Mouse (Mus musculus): ENCODE results near the gene Hist2h2ab. TPM values are rescaled to one million over a fixed set of nuclear protein-coding genes. Genes with fewer than 3 reads are reported as not detected.

The Hist2h2ab gene
- polyA plus RNA-seq, 1 experiment from 2014 or later: 0.73 TPM

DNA sequence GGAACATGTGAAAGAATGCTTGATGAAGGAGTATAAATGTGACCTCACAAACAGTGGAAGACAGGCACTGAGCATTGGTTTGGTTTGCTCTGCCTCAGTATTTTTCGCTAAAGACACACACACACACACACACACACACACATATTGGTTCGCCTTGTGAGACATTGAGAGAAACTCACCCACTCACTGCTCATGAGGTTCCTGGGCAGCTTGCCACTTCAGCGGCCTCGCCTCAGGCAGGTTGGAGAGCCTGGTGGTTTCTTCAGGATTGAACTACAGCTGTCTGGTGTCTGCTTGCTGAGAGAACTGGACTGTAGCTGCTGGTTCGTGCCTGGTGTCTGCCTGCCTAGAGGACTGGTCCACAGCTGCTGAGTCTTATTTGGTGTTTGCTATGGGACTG lies 40.6 kb downstream of the Hist2h2ab start:
- WGBS (ENCODE audit: insufficient replicate concordance): 80% methylated on average over 5 of the region's 5 CpGs
- H3K9me3 ChIP-seq (replicated peaks; ENCODE audit: control insufficient read depth, low read length): no peaks in the 10 kb centered on the region

DNA sequence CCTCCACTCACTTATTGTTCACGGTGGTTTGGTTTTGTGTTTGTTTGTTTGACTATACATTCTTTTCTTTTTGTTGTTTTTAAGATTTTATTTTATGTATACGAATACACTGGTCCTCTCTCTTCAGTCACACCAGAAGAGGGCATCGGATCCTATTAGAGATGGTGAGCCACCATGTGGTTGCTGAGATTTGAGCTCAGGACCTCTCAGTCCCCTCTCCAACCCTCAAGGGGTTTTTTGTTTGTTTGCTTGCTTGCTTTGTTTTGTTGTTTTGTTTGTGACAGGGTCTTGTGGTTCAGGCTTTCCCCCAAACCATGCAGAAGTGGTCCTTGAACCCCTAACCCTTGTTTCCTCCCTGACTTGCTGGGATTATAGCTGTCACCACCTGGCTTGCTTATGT lies 42.0 kb downstream of the Hist2h2ab start:
- no peaks in the 10 kb centered on the region for H3K9me3 ChIP-seq (replicated peaks; ENCODE audit: control insufficient read depth, low read length)
- peak overlapping the region; percentile 99 for H3K27ac ChIP-seq (ENCODE audit: low read length)
- H3K4me1 ChIP-seq (ENCODE audit: control insufficient read depth, low read depth, low read length): peaks cover 36% of the 10 kb centered on the region
- ATAC-seq (ENCODE audit: low read depth): no peak
- WGBS (ENCODE audit: insufficient replicate concordance): 53% methylated on average over 3 of the region's 3 CpGs
- H3K4me3 ChIP-seq (ENCODE audit: low read depth, low read length): peak overlapping the region; percentile 68
- H3K36me3 ChIP-seq (ENCODE audit: control insufficient read depth, insufficient read depth): no peaks in the 10 kb centered on the region
- no peaks in the 10 kb centered on the region for H3K27me3 ChIP-seq (ENCODE audit: control insufficient read depth, insufficient read depth, low read depth, low read length)
- peak overlapping the region; percentile 70 for H3K4me2 ChIP-seq (ENCODE audit: low read depth, low read length)
- peak overlapping the region; percentile 84 for H3K9ac ChIP-seq (ENCODE audit: low read depth, low read length)

More for the DNA sequence above, 40.6 kb downstream of the Hist2h2ab start:
- no peak for ATAC-seq (ENCODE audit: low read depth)
- H3K4me1 ChIP-seq (ENCODE audit: control insufficient read depth, low read depth, low read length): peaks cover 35% of the 10 kb centered on the region
- no peaks in the 10 kb centered on the region for H3K36me3 ChIP-seq (ENCODE audit: control insufficient read depth, insufficient read depth)
- no peak overlapping the region for H3K27ac ChIP-seq (ENCODE audit: low read length)
- H3K9ac ChIP-seq (ENCODE audit: low read depth, low read length): no peak overlapping the region
- no peak overlapping the region for H3K4me3 ChIP-seq (ENCODE audit: low read depth, low read length)
- no peak overlapping the region for H3K4me2 ChIP-seq (ENCODE audit: low read depth, low read length)
- no peaks in the 10 kb centered on the region for H3K27me3 ChIP-seq (ENCODE audit: control insufficient read depth, insufficient read depth, low read depth, low read length)

DNA sequence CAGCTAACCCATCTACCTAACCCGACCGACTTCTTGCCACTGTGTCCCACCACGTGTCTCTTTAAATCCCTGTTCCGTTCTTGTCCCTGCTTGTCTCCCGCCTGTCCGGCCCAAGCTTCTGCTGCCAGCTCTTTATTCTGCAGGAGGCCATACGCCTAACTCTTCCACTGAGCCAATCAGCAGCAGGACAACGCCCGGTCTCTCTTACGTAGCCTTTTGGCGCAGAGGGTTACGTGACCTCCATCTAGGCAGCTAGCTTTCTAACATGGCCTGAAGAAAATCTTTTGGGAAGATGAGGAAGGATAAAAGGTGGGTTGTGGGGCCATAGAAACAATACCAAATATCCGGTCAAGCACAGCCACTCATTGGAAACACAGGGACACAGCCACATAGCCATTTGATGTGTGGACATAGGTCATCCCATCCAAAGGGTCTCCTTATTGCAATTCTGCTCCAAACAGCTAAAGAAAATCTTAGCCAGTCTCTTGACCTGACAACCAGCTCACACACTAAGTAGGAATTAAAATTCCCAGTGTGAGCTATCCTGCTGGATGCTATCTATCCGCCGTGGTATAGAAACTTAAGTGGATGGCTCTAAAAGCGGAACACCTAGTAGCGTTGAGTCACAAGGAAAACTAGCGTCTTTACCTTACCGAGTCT lies 42.7 kb downstream of the Hist2h2ab start:
- Histone ChIP-seq H3K36me3 (ENCODE audit: control insufficient read depth, insufficient read depth) (no peaks in the 10 kb centered on the region), H3K4me2 (ENCODE audit: low read depth, low read length) (peak overlapping the region; percentile 70), H3K4me1 (ENCODE audit: control insufficient read depth, low read depth, low read length) (peaks cover 38% of the 10 kb centered on the region), H3K4me3 (ENCODE audit: low read depth, low read length) (peak overlapping the region; percentile 68), H3K9ac (ENCODE audit: low read depth, low read length) (peak overlapping the region; percentile 84), H3K27me3 (ENCODE audit: control insufficient read depth, insufficient read depth, low read depth, low read length) (no peaks in the 10 kb centered on the region), H3K27ac (ENCODE audit: low read length) (peak overlapping the region; percentile 99), H3K9me3 (replicated peaks; ENCODE audit: control insufficient read depth, low read length) (no peaks in the 10 kb centered on the region)
- 1% methylated on average over 19 of the region's 19 CpGs for WGBS (ENCODE audit: insufficient replicate concordance)
- ATAC-seq (ENCODE audit: low read depth): peak; percentile 75

DNA sequence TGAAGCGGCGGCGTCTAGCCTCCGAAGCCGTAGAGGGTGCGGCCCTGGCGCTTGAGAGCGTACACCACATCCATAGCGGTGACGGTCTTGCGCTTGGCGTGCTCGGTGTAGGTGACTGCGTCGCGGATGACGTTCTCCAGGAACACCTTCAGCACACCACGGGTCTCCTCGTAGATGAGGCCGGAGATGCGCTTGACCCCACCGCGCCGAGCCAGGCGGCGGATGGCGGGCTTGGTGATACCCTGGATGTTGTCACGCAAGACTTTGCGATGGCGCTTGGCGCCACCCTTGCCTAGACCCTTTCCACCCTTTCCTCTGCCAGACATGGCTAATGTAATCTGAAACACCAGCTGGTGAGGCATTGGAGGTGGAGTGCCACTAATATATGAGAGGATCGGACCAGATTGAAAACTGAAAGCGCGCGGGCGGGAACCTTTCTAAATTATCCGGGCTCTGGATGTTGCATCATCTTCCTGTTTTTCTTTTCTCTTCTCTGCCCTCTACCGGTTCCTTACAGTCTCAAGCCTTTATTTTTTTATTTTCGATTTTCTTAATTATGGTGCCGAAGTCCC lies 43.4 kb downstream of the Hist2h2ab start, which contains the start of gene Hist2h4:
Hist2h4 (minus strand) TSS at position 333 of the 572 bp plus-strand sequence.
- Histone ChIP-seq H3K9me3 (replicated peaks; ENCODE audit: control insufficient read depth, low read length) (no peaks in the 10 kb centered on the region), H3K4me2 (ENCODE audit: low read depth, low read length) (peak within 1 kb of the TSS; percentile 70), H3K36me3 (ENCODE audit: control insufficient read depth, insufficient read depth) (no peaks in the 10 kb centered on the region), H3K4me3 (ENCODE audit: low read depth, low read length) (peak within 1 kb of the TSS; percentile 68), H3K4me1 (ENCODE audit: control insufficient read depth, low read depth, low read length) (peaks cover 44% of the 10 kb centered on the region), H3K27me3 (ENCODE audit: control insufficient read depth, insufficient read depth, low read depth, low read length) (no peaks in the 10 kb centered on the region), H3K27ac (ENCODE audit: low read length) (peak within 1 kb of the TSS; percentile 99), H3K9ac (ENCODE audit: low read depth, low read length) (peak within 1 kb of the TSS; percentile 84)
- under 1% methylated on average over 40 of the region's 40 CpGs for WGBS (ENCODE audit: insufficient replicate concordance)
- ATAC-seq (ENCODE audit: low read depth): peak; percentile 87

DNA sequence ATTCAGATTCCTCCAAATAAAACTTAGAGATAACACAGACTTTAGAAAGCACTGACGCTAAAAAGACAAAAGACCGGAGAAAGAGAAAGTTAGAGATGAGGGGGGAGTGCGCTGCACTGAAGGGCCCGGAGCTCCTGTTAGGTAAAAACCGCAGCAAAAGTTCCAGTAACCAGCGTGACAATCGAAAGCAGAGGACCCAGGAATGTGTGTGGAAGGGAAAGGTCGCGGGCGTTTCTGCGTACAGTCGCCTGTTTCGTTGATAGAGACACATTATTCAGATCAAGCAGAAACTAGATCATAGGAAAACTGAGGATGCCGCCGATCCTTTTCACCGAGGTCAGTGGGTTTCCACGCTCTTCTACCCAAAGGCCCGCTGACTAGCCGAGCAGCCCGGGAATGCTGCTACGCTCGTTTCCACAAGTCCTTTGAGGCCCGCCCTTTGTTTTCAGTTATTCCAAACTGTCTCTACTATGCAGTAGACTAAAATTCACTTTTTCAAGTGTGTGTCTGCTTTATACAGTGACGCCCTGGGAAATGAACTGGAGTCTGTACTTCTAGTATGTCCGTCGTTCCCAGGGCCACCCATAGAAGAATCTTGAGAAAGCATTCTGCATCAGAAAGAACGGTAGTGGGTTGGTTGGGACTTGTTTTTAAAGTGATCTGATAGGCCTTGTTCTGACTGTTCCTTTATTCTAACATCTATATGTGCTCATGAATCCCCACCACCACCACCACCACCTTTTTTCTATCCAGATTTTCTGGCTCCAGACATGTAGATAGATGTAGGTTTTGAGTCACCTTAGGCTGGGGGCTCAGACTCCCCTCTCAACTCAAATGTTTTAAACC lies 44.1 kb downstream of the Hist2h2ab start:
- no peaks in the 10 kb centered on the region for H3K36me3 ChIP-seq (ENCODE audit: control insufficient read depth, insufficient read depth)
- peaks cover 45% of the 10 kb centered on the region for H3K4me1 ChIP-seq (ENCODE audit: control insufficient read depth, low read depth, low read length)
- WGBS (ENCODE audit: insufficient replicate concordance): 4% methylated on average over 27 of the region's 27 CpGs
- H3K27me3 ChIP-seq (ENCODE audit: control insufficient read depth, insufficient read depth, low read depth, low read length): no peaks in the 10 kb centered on the region
- peak overlapping the region; percentile 68 for H3K4me3 ChIP-seq (ENCODE audit: low read depth, low read length)
- H3K9ac ChIP-seq (ENCODE audit: low read depth, low read length): peak overlapping the region; percentile 84
- H3K4me2 ChIP-seq (ENCODE audit: low read depth, low read length): peak overlapping the region; percentile 70
- ATAC-seq (ENCODE audit: low read depth): no peak
- peak overlapping the region; percentile 99 for H3K27ac ChIP-seq (ENCODE audit: low read length)
- no peaks in the 10 kb centered on the region for H3K9me3 ChIP-seq (replicated peaks; ENCODE audit: control insufficient read depth, low read length)

DNA sequence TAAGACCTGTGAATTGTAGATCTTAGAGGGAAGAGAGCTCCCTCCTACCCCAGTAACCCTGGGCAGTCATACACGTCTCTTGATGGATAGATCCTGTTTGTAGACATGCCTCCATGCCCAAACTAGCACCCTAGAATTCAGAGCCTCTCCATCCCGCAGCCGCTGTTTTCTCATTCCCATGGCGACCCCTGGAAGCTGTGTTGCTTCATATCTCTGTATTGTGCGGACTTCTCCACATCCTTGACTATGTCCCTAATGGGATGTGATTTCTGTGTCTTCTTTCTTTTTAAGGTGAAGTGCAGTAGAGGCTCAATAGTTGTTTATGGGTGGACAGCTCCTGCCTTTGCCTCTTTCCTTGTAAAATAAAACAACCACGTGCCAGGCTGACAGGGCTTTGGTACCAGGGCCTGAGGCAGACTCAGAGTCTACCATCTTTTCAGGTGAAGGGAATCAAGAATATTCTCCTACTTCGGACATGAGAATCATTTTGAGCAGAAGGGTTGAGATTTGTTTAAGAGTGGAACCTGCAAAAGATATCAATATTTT lies 44.8 kb downstream of the Hist2h2ab start:
- no peaks in the 10 kb centered on the region for H3K9me3 ChIP-seq (replicated peaks; ENCODE audit: control insufficient read depth, low read length)
- no peak for ATAC-seq (ENCODE audit: low read depth)
- WGBS (ENCODE audit: insufficient replicate concordance): 59% methylated on average over 7 of the region's 7 CpGs
- H3K9ac ChIP-seq (ENCODE audit: low read depth, low read length): peak overlapping the region; percentile 84
- peak overlapping the region; percentile 70 for H3K4me2 ChIP-seq (ENCODE audit: low read depth, low read length)
- H3K4me1 ChIP-seq (ENCODE audit: control insufficient read depth, low read depth, low read length): peaks cover 45% of the 10 kb centered on the region
- H3K36me3 ChIP-seq (ENCODE audit: control insufficient read depth, insufficient read depth): no peaks in the 10 kb centered on the region
- H3K4me3 ChIP-seq (ENCODE audit: low read depth, low read length): peak overlapping the region; percentile 68
- peak overlapping the region; percentile 99 for H3K27ac ChIP-seq (ENCODE audit: low read length)
- no peaks in the 10 kb centered on the region for H3K27me3 ChIP-seq (ENCODE audit: control insufficient read depth, insufficient read depth, low read depth, low read length)

DNA sequence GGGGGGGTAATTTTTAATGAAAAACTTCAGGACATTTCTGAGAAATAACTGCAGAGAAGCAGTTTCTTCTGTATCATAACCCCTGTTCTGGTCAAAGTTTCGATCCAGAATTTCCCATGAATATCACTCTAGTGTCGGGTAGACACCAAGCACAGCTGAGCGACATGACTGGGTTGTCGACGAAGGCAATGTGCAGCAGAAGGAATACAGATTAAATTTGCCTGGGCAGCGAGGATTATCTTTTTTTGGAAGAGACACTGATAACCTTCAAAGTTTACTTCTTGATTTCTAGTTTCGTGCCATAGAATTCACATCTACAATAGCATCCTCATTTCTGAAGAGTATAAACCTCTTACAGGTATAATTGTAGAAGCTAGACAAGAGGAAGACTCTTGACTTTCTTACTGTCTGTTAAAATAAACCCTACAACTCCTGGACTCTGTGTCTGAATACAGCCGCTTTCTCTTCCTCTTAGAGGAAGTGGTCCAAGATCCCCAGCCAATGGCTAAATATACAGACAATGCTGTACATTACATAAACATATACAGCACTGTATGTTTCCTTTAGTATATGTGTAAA lies 46.6 kb downstream of the Hist2h2ab start:
- H3K9me3 ChIP-seq (replicated peaks; ENCODE audit: control insufficient read depth, low read length): no peaks in the 10 kb centered on the region
- H3K27me3 ChIP-seq (ENCODE audit: control insufficient read depth, insufficient read depth, low read depth, low read length): no peaks in the 10 kb centered on the region
- ATAC-seq (ENCODE audit: low read depth): no peak
- peak overlapping the region; percentile 96 for H3K27ac ChIP-seq (ENCODE audit: low read length)
- H3K4me2 ChIP-seq (ENCODE audit: low read depth, low read length): peak overlapping the region; percentile 28; the same call in 1 of the 2 replicates
- peaks cover 47% of the 10 kb centered on the region for H3K4me1 ChIP-seq (ENCODE audit: control insufficient read depth, low read depth, low read length)
- H3K9ac ChIP-seq (ENCODE audit: low read depth, low read length): peak overlapping the region; percentile 55
- no peak overlapping the region for H3K4me3 ChIP-seq (ENCODE audit: low read depth, low read length)
- no peaks in the 10 kb centered on the region for H3K36me3 ChIP-seq (ENCODE audit: control insufficient read depth, insufficient read depth)
- 41% methylated on average over 8 of the region's 8 CpGs for WGBS (ENCODE audit: insufficient replicate concordance)

DNA sequence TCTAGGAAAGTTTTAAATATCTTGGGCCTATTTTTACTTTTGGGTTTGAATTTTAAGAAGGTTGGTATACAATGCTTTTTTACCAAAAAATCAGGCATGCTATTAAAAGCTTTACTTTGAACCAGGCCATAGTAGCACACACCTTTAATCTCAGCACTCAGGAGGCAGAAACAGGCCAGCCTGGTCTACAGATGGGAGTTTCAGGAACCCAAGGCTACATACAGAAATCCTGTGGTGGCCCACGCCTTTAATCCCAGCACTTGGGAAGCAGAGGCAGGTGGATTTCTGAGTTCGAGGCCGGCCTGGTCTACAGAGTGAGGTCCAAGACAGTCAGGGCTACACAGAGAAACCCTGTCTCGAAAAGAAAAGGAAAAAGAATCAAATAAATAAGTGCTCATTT lies 47.9 kb downstream of the Hist2h2ab start:
- H3K27me3 ChIP-seq (ENCODE audit: control insufficient read depth, insufficient read depth, low read depth, low read length): no peaks in the 10 kb centered on the region
- no peaks in the 10 kb centered on the region for H3K9me3 ChIP-seq (replicated peaks; ENCODE audit: control insufficient read depth, low read length)
- peak overlapping the region; percentile 64 for H3K9ac ChIP-seq (ENCODE audit: low read depth, low read length)
- H3K4me1 ChIP-seq (ENCODE audit: control insufficient read depth, low read depth, low read length): peaks cover 36% of the 10 kb centered on the region
- no peak for ATAC-seq (ENCODE audit: low read depth)
- whole genome bisulfite sequencing (ENCODE audit: insufficient replicate concordance): 64% methylated on average over 4 of the region's 4 CpGs
- H3K4me2 ChIP-seq (ENCODE audit: low read depth, low read length): peak overlapping the region; percentile 73
- no peaks in the 10 kb centered on the region for H3K36me3 ChIP-seq (ENCODE audit: control insufficient read depth, insufficient read depth)
- H3K4me3 ChIP-seq (ENCODE audit: low read depth, low read length): peak overlapping the region; percentile 54
- H3K27ac ChIP-seq (ENCODE audit: low read length): peak overlapping the region; percentile 96

All from liver, embryonic 16.5 days (tissue).